Mouse (Mus musculus): ENCODE data around the gene Tnni3. TPM values are rescaled to one million over a fixed set of nuclear protein-coding genes. Genes with fewer than 3 reads are reported as not detected.
A peak's percentile ranks its signal among the peaks of the same experiment; 100 is the strongest.
"Not testable (repeated sequence)": the region's sequence is repeated elsewhere in the genome, so short reads cannot be mapped to it uniquely, and the experiment has no call there.

Tnni3 gene
- 2.2 and 3.0 TPM in 2 replicates for polyA plus RNA-seq (2015; fragmentation: Nextera tagmentation; extraction: Ambion mirVana)

DNA sequence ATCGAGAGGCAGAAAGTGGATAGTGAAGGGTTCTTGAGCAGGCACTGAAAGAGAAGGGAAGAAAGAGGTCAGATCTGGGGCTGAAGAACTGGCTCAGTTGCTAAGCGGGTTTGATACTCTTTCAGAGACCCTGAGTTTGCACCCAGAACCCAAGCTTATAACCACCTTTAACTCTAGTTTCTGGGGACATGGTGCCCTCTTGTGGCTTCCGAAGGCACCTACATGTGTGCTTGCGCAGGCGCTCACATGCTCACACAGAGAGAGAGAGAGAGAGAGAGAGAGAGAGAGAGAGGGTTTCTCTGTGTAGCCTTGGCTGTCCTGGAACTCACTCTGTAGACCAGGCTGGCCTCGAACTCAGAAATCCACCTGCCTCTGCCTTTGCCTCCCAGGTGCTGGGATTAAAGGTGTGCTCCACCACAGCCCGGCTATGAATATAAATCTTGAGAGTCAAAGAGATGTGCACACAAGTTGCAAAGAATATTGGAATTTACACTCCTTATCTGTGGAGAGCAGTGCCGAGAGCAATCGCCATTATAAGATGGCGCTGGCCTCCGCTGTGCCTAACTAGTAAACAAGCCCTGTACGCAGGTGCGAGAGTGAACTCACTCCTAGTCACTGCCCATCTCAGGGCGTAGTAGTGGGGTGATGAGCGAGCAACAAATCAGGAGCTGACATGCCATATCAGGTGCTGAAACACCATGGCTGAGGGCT lies at the start of gene Tnni3:
TSS of gene Tnni3 (minus strand) at position 18 of the 711 bp plus-strand sequence.
- not testable (repeated sequence) for H3K27me3 ChIP-seq (replicated peaks); H3K9me3 ChIP-seq; H3K4me2 ChIP-seq (replicated peaks); H3K4me3 ChIP-seq (replicated peaks); H3K36me3 ChIP-seq; H3K9ac ChIP-seq; H3K27ac ChIP-seq
- H3K4me1 ChIP-seq (replicated peaks): peaks cover 14% of the 10 kb centered on the region
- peak; percentile 29; the same call in 1 of the 2 replicates for ATAC-seq
- 67% methylated on average over 15 of the region's 15 CpGs for WGBS

DNA sequence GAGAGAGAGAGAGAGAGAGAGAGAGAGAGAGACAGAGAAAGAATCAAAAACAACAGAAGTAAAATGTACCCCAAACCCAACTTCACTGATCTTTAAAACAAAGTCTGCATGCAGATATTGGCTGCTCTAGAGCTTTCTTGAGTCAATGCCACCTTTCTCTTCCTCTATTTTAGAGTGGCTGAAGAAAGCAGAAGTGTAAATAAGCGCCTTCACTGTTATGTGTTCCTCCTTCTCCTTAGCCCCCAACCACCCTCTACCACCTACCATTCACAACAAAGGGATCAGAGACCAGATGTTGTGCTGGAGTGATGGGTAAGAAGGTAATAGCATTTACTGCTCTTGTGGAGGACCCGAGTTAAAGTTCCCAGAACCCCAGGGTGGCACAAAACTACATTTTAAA lies 48.3 kb upstream of the Tnni3 start:
- not testable (repeated sequence) for H3K9ac ChIP-seq; H3K36me3 ChIP-seq; H3K27me3 ChIP-seq (replicated peaks); H3K27ac ChIP-seq; H3K4me1 ChIP-seq (replicated peaks); H3K4me2 ChIP-seq (replicated peaks); H3K9me3 ChIP-seq; H3K4me3 ChIP-seq (replicated peaks); ATAC-seq
- 59% methylated on average over 2 of the region's 2 CpGs for WGBS

- Histone ChIP-seq H3K4me2 (replicated peaks) (no peak overlapping the region), H3K4me1 (replicated peaks) (no peaks in the 10 kb centered on the region), H3K4me3 (replicated peaks) (no peak overlapping the region), H3K9ac (no peak overlapping the region), H3K27me3 (replicated peaks) (no peaks in the 10 kb centered on the region), H3K36me3 (no peaks in the 10 kb centered on the region), H3K9me3 (no peaks in the 10 kb centered on the region), H3K27ac (no peak overlapping the region)
- WGBS: 91% methylated on average over 3 of the region's 3 CpGs
- ATAC-seq: no peak
Observed at GRCm38 (mm10) chr7:4562660-4563059, 38.6 kb upstream of the Tnni3 start.

DNA sequence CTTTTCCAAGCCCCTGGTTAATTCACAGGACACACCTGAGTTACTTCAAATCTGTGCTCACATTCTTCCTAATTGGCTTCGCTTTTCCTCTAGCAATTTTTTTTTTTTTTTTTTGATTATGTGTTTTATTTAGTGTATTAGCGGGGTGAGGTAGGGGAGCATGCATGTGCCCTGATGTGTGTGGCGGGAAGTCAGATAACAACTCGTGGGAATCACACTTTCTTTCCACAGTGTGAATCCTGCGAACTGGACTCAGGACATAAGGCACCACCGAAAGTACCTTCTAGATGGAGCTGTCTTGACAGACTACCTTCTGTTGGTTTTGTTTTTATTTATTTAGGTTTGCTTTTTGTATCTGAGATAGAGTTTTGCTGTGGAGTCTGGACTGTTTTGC lies 33.1 kb upstream of the Tnni3 start:
- no peak overlapping the region for H3K9ac ChIP-seq
- peak; percentile 65 for ATAC-seq
- H3K27me3 ChIP-seq (replicated peaks): no peaks in the 10 kb centered on the region
- H3K9me3 ChIP-seq: no peaks in the 10 kb centered on the region
- no peak overlapping the region for H3K27ac ChIP-seq
- H3K36me3 ChIP-seq: no peaks in the 10 kb centered on the region
- no peak overlapping the region for H3K4me3 ChIP-seq (replicated peaks)
- no peak overlapping the region for H3K4me2 ChIP-seq (replicated peaks)
- WGBS: 66% methylated on average over 6 of the region's 6 CpGs
- H3K4me1 ChIP-seq (replicated peaks): 0 out of 2 replicates have a peak, but pooled peaks cover 2% of the 10 kb centered on the region

DNA sequence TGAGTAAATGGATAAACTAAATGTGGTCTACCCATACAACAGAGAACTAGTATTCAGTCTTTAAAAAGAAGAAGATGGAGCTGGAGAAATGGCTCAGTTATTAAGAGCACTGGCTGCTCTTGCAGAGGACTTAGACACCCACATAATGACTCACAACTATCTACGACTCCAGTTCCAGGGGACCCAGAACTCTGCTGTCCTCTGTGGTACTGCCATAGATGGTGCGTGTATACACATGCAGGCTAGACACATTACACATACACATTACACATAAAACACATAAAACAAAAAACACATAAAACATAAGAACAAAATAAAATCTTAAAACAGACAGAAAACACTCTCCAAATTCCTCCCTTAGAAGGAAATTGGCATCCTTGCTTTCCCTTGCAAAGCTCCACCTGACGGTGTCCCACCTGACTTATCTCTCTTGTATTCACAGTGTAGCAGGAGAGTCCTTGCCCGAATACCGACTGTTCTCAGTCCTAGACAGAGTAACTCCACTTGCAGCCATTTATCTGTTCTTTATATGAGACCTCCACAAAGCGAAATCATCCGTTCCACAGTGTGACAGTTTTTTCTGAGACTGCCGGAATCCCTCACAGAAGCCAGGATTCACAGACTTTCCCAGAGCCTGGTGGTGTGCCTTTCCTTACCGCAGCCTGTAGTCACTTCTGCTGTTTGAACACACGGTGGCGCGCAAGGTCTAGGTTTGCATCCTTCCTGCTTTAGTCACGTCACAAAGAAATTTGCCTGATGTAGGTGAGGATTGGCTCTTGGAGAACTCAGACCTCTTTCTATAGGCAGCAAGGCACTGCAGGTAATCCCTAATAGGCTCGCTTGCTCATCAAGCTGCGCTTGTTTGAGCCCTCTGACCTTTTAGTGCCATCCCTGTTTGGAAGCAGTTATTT lies 32.5 kb upstream of the Tnni3 start:
- Histone ChIP-seq H3K4me2 (replicated peaks) (no peak overlapping the region), H3K27ac (no peak overlapping the region), H3K9ac (no peak overlapping the region), H3K9me3 (no peaks in the 10 kb centered on the region), H3K27me3 (replicated peaks) (no peaks in the 10 kb centered on the region), H3K36me3 (no peaks in the 10 kb centered on the region), H3K4me1 (replicated peaks) (0 out of 2 replicates have a peak, but pooled peaks cover 2% of the 10 kb centered on the region), H3K4me3 (replicated peaks) (no peak overlapping the region)
- peak; percentile 96 for ATAC-seq
- 19% methylated on average over 15 of the region's 15 CpGs for WGBS

GRCm38 (mm10) chr7:4547221-4547641 lies 23.2 kb upstream of the Tnni3 start, which contains the start of gene Syt5:
Gene Syt5 (minus strand): TSS chr7:4547541.
- H3K9me3 ChIP-seq: no peaks in the 10 kb centered on the region
- peak within 1 kb of the TSS; percentile 76 for H3K4me2 ChIP-seq (replicated peaks)
- H3K27ac ChIP-seq: no peak within 1 kb of the TSS
- H3K27me3 ChIP-seq (replicated peaks): 0 out of 2 replicates have a peak, but pooled peaks cover 5% of the 10 kb centered on the region
- H3K9ac ChIP-seq: peak within 1 kb of the TSS; percentile 37
- 4% methylated on average over 33 of the region's 33 CpGs for WGBS
- H3K4me1 ChIP-seq (replicated peaks): peaks cover 9% of the 10 kb centered on the region; the same call in 1 of the 2 replicates
- ATAC-seq: peak; percentile 50
- no peaks in the 10 kb centered on the region for H3K36me3 ChIP-seq
- peak within 1 kb of the TSS; percentile 31 for H3K4me3 ChIP-seq (replicated peaks)

DNA sequence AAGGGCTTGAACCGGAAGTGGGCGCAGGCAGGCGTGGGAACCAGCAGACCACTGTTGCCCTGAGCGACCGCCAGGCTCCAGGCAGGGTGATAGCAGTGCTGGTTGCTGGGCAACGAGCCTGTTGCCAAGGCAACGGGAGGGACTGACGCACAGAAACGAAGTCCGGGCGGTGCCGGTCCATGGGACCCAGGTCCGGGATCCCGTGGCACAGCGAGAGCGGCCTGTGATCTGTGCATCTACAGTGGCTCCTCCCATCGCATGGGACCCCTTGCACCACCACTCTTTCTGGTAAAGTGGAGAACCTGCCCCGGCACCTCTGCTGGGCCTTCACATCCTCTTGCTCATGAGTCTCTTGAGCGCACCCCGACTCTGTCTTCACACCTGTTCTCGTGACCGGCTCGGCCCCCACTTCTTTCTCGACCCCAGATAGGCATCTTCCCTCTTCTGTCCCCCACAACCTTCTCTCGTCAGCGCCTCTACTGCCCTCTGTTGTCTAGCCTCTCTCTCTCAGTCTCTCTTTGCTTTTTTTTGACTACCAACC lies 22.6 kb upstream of the Tnni3 start:
- Histone ChIP-seq H3K9me3 (no peaks in the 10 kb centered on the region), H3K9ac (no peak overlapping the region), H3K27ac (no peak overlapping the region), H3K36me3 (no peaks in the 10 kb centered on the region), H3K4me1 (replicated peaks) (peaks cover 9% of the 10 kb centered on the region; the same call in 1 of the 2 replicates), H3K4me3 (replicated peaks) (peak overlapping the region; percentile 31), H3K27me3 (replicated peaks) (0 out of 2 replicates have a peak, but pooled peaks cover 5% of the 10 kb centered on the region), H3K4me2 (replicated peaks) (peak overlapping the region; percentile 76)
- 2% methylated on average over 26 of the region's 26 CpGs for whole genome bisulfite sequencing
- peak; percentile 76 for ATAC-seq

- peak; percentile 16; the same call in 1 of the 2 replicates for ATAC-seq
- no peak overlapping the region for H3K9ac ChIP-seq
- H3K36me3 ChIP-seq: no peaks in the 10 kb centered on the region
- peak overlapping the region; percentile 76; the same call in 1 of the 2 replicates for H3K4me2 ChIP-seq (replicated peaks)
- H3K4me3 ChIP-seq (replicated peaks): no peak overlapping the region
- no peaks in the 10 kb centered on the region for H3K9me3 ChIP-seq
- 72% methylated on average over 15 of the region's 15 CpGs for WGBS
- no peak overlapping the region for H3K27ac ChIP-seq
- 0 out of 2 replicates have a peak, but pooled peaks cover 5% of the 10 kb centered on the region for H3K27me3 ChIP-seq (replicated peaks)
- H3K4me1 ChIP-seq (replicated peaks): peaks cover 9% of the 10 kb centered on the region; the same call in 1 of the 2 replicates
Observed at GRCm38 (mm10) chr7:4546050-4546449, 22.0 kb upstream of the Tnni3 start.

- no peaks in the 10 kb centered on the region for H3K9me3 ChIP-seq
- 0 out of 2 replicates have a peak, but pooled peaks cover 5% of the 10 kb centered on the region for H3K27me3 ChIP-seq (replicated peaks)
- ATAC-seq: no peak
- no peak overlapping the region for H3K27ac ChIP-seq
- no peaks in the 10 kb centered on the region for H3K36me3 ChIP-seq
- H3K4me1 ChIP-seq (replicated peaks): 0 out of 2 replicates have a peak, but pooled peaks cover 6% of the 10 kb centered on the region
- H3K4me3 ChIP-seq (replicated peaks): no peak overlapping the region
- no peak overlapping the region for H3K9ac ChIP-seq
- no peak overlapping the region for H3K4me2 ChIP-seq (replicated peaks)
- WGBS: 37% methylated on average over 17 of the region's 17 CpGs
Observed at GRCm38 (mm10) chr7:4542013-4542412, 18.0 kb upstream of the Tnni3 start.

DNA sequence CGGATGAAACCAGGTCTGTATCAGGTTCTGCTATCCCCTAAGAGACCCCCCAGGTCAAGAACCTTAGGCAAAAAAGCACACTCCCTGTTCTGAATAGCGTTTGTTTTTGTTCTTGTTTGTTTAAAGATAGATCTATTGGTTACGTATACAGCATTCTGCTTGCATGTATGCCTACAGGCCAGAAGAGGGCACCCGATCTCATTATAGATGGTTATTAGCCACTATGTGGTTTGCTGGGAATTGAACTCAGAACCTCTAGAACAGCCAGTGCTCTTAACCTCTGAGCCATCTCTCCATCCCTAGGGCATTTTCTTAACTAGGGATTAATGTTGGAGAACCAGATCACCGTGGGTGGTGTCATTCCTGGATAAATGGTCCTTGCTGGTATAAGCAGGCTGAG lies 17.3 kb upstream of the Tnni3 start:
- Histone ChIP-seq H3K4me1 (replicated peaks) (0 out of 2 replicates have a peak, but pooled peaks cover under 1% of the 10 kb centered on the region), H3K9ac (no peak overlapping the region), H3K4me3 (replicated peaks) (no peak overlapping the region), H3K27me3 (replicated peaks) (0 out of 2 replicates have a peak, but pooled peaks cover 3% of the 10 kb centered on the region), H3K27ac (no peak overlapping the region), H3K9me3 (no peaks in the 10 kb centered on the region), H3K4me2 (replicated peaks) (no peak overlapping the region), H3K36me3 (no peaks in the 10 kb centered on the region)
- 61% methylated on average over 5 of the region's 5 CpGs for WGBS
- no peak for ATAC-seq

DNA sequence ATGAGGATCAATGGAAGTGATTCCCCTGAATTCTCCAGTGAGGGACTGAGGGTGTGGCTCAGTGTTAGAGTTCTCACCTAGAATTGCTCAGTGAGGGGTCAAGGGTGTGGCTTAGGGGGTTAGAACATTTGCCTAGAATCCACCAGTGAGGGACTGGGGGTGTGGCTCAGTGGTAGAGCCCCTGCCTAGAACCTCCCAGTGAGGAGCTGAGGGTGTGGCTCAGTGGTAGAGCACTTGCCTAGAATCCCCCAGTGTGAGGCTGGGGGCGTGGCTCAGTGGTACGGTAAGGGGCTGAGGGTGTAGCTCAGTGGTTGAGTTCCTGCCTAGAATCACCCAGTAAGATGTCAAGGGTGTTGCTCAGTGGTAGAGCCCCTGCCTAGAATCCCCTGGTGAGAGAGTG lies 15.0 kb upstream of the Tnni3 start:
- H3K9ac ChIP-seq: no peak overlapping the region
- no peak overlapping the region for H3K4me2 ChIP-seq (replicated peaks)
- no peaks in the 10 kb centered on the region for H3K36me3 ChIP-seq
- no peaks in the 10 kb centered on the region for H3K4me1 ChIP-seq (replicated peaks)
- ATAC-seq: no peak
- H3K27ac ChIP-seq: no peak overlapping the region
- 76% methylated on average over 2 of the region's 2 CpGs for WGBS
- no peaks in the 10 kb centered on the region for H3K27me3 ChIP-seq (replicated peaks)
- H3K9me3 ChIP-seq: no peaks in the 10 kb centered on the region
- no peak overlapping the region for H3K4me3 ChIP-seq (replicated peaks)

DNA sequence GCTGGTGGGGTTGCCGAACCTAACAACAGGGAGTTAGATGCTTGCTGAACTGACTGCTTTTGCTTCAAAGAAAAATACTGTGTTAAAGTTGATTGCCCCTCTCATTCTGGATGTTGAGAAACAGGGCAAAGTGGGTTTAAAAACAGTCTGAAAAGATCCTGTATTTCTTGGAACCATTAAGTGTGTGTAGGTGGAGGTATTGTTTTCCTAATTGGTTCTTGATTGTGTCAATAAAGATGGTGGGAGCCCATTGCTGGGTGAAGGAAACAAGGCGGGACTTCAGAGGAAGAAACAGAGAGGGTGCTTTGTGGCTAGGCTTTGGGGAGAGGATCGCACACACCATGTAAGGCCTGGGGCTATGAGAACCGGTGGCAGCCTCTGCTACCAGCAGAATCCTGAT lies 13.2 kb upstream of the Tnni3 start:
- ATAC-seq: no peak
- Histone ChIP-seq H3K9me3 (no peaks in the 10 kb centered on the region), H3K27ac (no peak overlapping the region), H3K27me3 (replicated peaks) (no peaks in the 10 kb centered on the region), H3K4me2 (replicated peaks) (no peak overlapping the region), H3K9ac (no peak overlapping the region), H3K4me1 (replicated peaks) (peaks cover 2% of the 10 kb centered on the region), H3K4me3 (replicated peaks) (no peak overlapping the region), H3K36me3 (no peaks in the 10 kb centered on the region)
- WGBS: 47% methylated on average over 4 of the region's 4 CpGs
